Mouse (Mus musculus): ENCODE results near the gene Tgfbr2. TPM values are rescaled to one million over a fixed set of nuclear protein-coding genes. Genes with fewer than 3 reads are reported as not detected.
A peak's percentile ranks its signal among the peaks of the same experiment; 100 is the strongest.

Tgfbr2 gene
- polyA plus RNA-seq, 1 experiment from 2014 or later: 49.7 TPM

DNA sequence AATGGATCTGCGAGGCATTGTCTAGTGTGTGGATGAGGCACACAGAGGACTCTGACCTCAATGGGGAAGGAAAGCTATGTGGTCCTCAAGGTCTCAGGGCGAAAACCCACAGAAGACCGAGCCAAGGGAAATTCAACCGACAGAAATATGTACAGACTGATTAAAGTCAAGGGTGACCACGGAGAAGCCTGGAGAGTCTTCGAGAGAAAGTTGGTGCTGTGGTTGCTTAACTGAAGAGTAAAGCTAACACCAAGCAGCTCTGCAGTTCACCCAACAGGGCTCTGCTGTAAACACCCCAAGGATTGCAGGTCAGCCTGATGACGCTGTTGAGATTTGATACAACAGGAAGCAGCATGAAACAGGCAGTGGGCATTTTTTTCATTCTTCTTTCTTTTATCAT is 14.3 kb downstream of the Tgfbr2 start:
- Histone ChIP-seq H3K27ac (replicated peaks; ENCODE audit: low read depth, low read length) (no peak overlapping the region), H3K27me3 (replicated peaks; ENCODE audit: control insufficient read depth, insufficient read depth, low read length) (no peaks in the 10 kb centered on the region), H3K4me2 (ENCODE audit: low read depth, low read length) (no peak overlapping the region), H3K36me3 (ENCODE audit: control insufficient read depth, insufficient read depth, low read length) (peaks cover 31% of the 10 kb centered on the region), H3K9ac (ENCODE audit: low read depth, low read length) (no peak overlapping the region), H3K4me1 (ENCODE audit: control insufficient read depth, insufficient read depth, low read length) (peaks cover 8% of the 10 kb centered on the region), H3K4me3 (ENCODE audit: low read depth, low read length) (no peak overlapping the region), H3K9me3 (ENCODE audit: control insufficient read depth, low read length) (peaks cover 9% of the 10 kb centered on the region; the same call in 1 of the 2 replicates)
- DNase-seq (ENCODE audit: low spot score): peak; percentile 33
- no peak for ATAC-seq (ENCODE audit: low read depth)
- WGBS: 76% methylated on average over 7 of the region's 7 CpGs

GRCm38 (mm10) chr9:116160067-116160466 is 15.1 kb downstream of the Tgfbr2 start:
- H3K27ac ChIP-seq (replicated peaks; ENCODE audit: low read depth, low read length): no peak overlapping the region
- peaks cover 35% of the 10 kb centered on the region for H3K36me3 ChIP-seq (ENCODE audit: control insufficient read depth, insufficient read depth, low read length)
- DNase-seq (ENCODE audit: low spot score): no peak
- H3K4me3 ChIP-seq (ENCODE audit: low read depth, low read length): no peak overlapping the region
- 84% methylated on average over 3 of the region's 3 CpGs for WGBS
- H3K4me2 ChIP-seq (ENCODE audit: low read depth, low read length): no peak overlapping the region
- no peaks in the 10 kb centered on the region for H3K27me3 ChIP-seq (replicated peaks; ENCODE audit: control insufficient read depth, insufficient read depth, low read length)
- peaks cover 14% of the 10 kb centered on the region; the same call in 1 of the 2 replicates for H3K9me3 ChIP-seq (ENCODE audit: control insufficient read depth, low read length)
- ATAC-seq (ENCODE audit: low read depth): no peak
- H3K4me1 ChIP-seq (ENCODE audit: control insufficient read depth, insufficient read depth, low read length): peaks cover 6% of the 10 kb centered on the region
- H3K9ac ChIP-seq (ENCODE audit: low read depth, low read length): no peak overlapping the region

DNA sequence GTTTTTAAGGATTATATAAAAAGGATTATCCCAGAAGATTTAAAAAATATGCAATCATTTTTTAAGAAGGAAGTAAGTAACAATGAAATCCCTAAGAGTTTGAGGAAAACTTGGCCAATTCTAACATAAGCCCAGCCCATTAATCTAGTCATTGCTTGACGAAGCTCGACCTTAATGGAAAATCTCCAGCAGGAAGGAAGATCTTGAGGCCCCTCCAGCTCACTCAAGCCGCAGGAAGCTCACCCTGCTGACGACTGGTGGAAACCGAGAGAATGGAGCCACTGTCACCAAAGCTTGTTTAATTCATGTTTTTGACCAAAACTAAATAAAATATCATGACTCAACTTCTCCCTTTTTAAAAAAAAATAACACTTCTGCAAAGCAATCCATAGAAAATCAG is 18.7 kb downstream of the Tgfbr2 start:
- H3K4me3 ChIP-seq (ENCODE audit: low read depth, low read length): no peak overlapping the region
- H3K9me3 ChIP-seq (ENCODE audit: control insufficient read depth, low read length): 0 out of 2 replicates have a peak, but pooled peaks cover 5% of the 10 kb centered on the region
- DNase-seq (ENCODE audit: low spot score) (no peak), ATAC-seq (ENCODE audit: low read depth) (no peak)
- H3K27ac ChIP-seq (replicated peaks; ENCODE audit: low read depth, low read length): no peak overlapping the region
- peaks cover 35% of the 10 kb centered on the region for H3K36me3 ChIP-seq (ENCODE audit: control insufficient read depth, insufficient read depth, low read length)
- H3K9ac ChIP-seq (ENCODE audit: low read depth, low read length): no peak overlapping the region
- 84% methylated on average over 5 of the region's 5 CpGs for WGBS
- peaks cover 23% of the 10 kb centered on the region for H3K4me1 ChIP-seq (ENCODE audit: control insufficient read depth, insufficient read depth, low read length)
- no peak overlapping the region for H3K4me2 ChIP-seq (ENCODE audit: low read depth, low read length)
- no peaks in the 10 kb centered on the region for H3K27me3 ChIP-seq (replicated peaks; ENCODE audit: control insufficient read depth, insufficient read depth, low read length)

GRCm38 (mm10) chr9:116152878-116153277 is 22.3 kb downstream of the Tgfbr2 start:
- ATAC-seq (ENCODE audit: low read depth) (0 out of 2 replicates have a peak, but pooled peaks have one; percentile 35), DNase-seq (ENCODE audit: low spot score) (peak; percentile 63)
- Histone ChIP-seq H3K4me1 (ENCODE audit: control insufficient read depth, insufficient read depth, low read length) (peaks cover 27% of the 10 kb centered on the region), H3K36me3 (ENCODE audit: control insufficient read depth, insufficient read depth, low read length) (peaks cover 36% of the 10 kb centered on the region), H3K27ac (replicated peaks; ENCODE audit: low read depth, low read length) (peak overlapping the region; percentile 58), H3K4me3 (ENCODE audit: low read depth, low read length) (no peak overlapping the region), H3K9ac (ENCODE audit: low read depth, low read length) (no peak overlapping the region), H3K9me3 (ENCODE audit: control insufficient read depth, low read length) (0 out of 2 replicates have a peak, but pooled peaks cover 5% of the 10 kb centered on the region), H3K27me3 (replicated peaks; ENCODE audit: control insufficient read depth, insufficient read depth, low read length) (no peaks in the 10 kb centered on the region), H3K4me2 (ENCODE audit: low read depth, low read length) (no peak overlapping the region)
- WGBS: 62% methylated on average over 4 of the region's 4 CpGs

DNA sequence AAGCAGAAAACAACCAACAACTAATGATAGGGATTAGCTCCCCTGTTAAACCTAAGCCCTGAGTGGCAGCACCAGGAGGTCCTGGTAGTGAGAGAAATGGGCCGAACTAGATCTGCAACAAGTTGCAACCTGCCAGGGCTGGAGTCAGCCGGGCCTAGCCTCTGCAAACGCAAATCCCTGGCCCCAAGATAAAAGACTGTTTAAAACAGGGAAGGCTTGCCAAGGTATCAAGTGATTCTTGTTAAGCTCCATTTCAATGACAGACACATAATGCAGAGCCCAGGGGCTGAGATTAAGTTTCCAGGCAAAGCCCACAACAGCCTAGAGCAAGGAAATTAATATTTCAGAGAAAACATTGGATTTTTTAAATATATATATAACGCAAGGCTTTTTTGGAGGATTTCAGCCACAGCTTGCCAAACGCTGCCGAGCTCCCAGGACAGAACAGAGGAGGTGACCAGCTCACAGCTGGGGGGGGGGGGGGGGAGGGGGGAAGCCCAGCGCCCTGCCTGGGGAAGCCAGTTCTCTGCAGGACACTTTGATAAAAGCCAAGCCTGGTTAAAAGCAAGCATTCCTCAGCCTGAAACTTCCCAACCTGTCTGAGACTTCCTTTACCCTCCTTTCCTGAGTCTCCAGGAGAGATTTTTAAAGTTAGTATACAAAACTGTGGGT is 24.3 kb downstream of the Tgfbr2 start:
- H3K9me3 ChIP-seq (ENCODE audit: control insufficient read depth, low read length): 0 out of 2 replicates have a peak, but pooled peaks cover 5% of the 10 kb centered on the region
- peak; percentile 95 for DNase-seq (ENCODE audit: low spot score)
- no peak overlapping the region for H3K4me3 ChIP-seq (ENCODE audit: low read depth, low read length)
- H3K36me3 ChIP-seq (ENCODE audit: control insufficient read depth, insufficient read depth, low read length): peaks cover 22% of the 10 kb centered on the region
- H3K9ac ChIP-seq (ENCODE audit: low read depth, low read length): no peak overlapping the region
- H3K27ac ChIP-seq (replicated peaks; ENCODE audit: low read depth, low read length): peak overlapping the region; percentile 65
- ATAC-seq (ENCODE audit: low read depth): peak; percentile 85
- WGBS: 15% methylated on average over 5 of the region's 7 CpGs
- peaks cover 30% of the 10 kb centered on the region for H3K4me1 ChIP-seq (ENCODE audit: control insufficient read depth, insufficient read depth, low read length)
- H3K4me2 ChIP-seq (ENCODE audit: low read depth, low read length): no peak overlapping the region
- H3K27me3 ChIP-seq (replicated peaks; ENCODE audit: control insufficient read depth, insufficient read depth, low read length): no peaks in the 10 kb centered on the region

- peaks cover 35% of the 10 kb centered on the region for H3K4me1 ChIP-seq (ENCODE audit: control insufficient read depth, insufficient read depth, low read length)
- DNase-seq (ENCODE audit: low spot score): no peak
Measured at GRCm38 (mm10) chr9:116148809-116149208, 26.4 kb downstream of the Tgfbr2 start.

DNA sequence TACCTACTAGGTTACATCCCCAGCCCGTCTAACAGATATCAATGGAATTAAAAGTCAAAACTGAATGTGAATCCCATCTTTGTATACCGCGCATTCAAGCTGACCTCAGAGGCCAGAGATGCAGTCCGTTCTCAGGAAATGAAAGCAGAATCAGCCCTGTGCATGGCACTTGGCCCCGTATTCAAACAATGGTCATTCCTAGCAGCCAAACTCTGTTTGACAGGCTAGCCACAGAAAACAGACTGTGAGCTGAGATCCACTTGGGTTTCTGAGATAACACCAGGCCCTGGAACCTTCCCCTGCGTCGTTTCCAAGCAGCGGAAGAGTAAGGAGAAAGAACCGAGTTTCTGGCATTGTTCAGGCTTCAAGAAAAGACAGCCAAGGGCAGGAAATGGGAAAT is 28.9 kb downstream of the Tgfbr2 start:
- no peak overlapping the region for H3K4me2 ChIP-seq (ENCODE audit: low read depth, low read length)
- H3K9me3 ChIP-seq (ENCODE audit: control insufficient read depth, low read length): no peaks in the 10 kb centered on the region
- ATAC-seq (ENCODE audit: low read depth) (no peak), DNase-seq (ENCODE audit: low spot score) (no peak)
- H3K27me3 ChIP-seq (replicated peaks; ENCODE audit: control insufficient read depth, insufficient read depth, low read length): no peaks in the 10 kb centered on the region
- H3K36me3 ChIP-seq (ENCODE audit: control insufficient read depth, insufficient read depth, low read length): 0 out of 2 replicates have a peak, but pooled peaks cover 3% of the 10 kb centered on the region
- no peak overlapping the region for H3K4me3 ChIP-seq (ENCODE audit: low read depth, low read length)
- peaks cover 14% of the 10 kb centered on the region for H3K4me1 ChIP-seq (ENCODE audit: control insufficient read depth, insufficient read depth, low read length)
- 58% methylated on average over 9 of the region's 9 CpGs for WGBS
- 0 out of 2 replicates have a peak overlapping the region, but pooled peaks have one; percentile 3 for H3K9ac ChIP-seq (ENCODE audit: low read depth, low read length)
- H3K27ac ChIP-seq (replicated peaks; ENCODE audit: low read depth, low read length): peak overlapping the region; percentile 54; the same call in 1 of the 2 replicates

More at GRCm38 (mm10) chr9:116148809-116149208, 26.4 kb downstream of the Tgfbr2 start:
- Histone ChIP-seq H3K4me3 (ENCODE audit: low read depth, low read length) (no peak overlapping the region), H3K27me3 (replicated peaks; ENCODE audit: control insufficient read depth, insufficient read depth, low read length) (no peaks in the 10 kb centered on the region), H3K27ac (replicated peaks; ENCODE audit: low read depth, low read length) (no peak overlapping the region), H3K36me3 (ENCODE audit: control insufficient read depth, insufficient read depth, low read length) (peaks cover 3% of the 10 kb centered on the region; the same call in 1 of the 2 replicates), H3K4me2 (ENCODE audit: low read depth, low read length) (no peak overlapping the region), H3K9me3 (ENCODE audit: control insufficient read depth, low read length) (no peaks in the 10 kb centered on the region), H3K9ac (ENCODE audit: low read depth, low read length) (no peak overlapping the region)
- WGBS: 89% methylated on average over 7 of the region's 7 CpGs
- ATAC-seq (ENCODE audit: low read depth): no peak

DNA sequence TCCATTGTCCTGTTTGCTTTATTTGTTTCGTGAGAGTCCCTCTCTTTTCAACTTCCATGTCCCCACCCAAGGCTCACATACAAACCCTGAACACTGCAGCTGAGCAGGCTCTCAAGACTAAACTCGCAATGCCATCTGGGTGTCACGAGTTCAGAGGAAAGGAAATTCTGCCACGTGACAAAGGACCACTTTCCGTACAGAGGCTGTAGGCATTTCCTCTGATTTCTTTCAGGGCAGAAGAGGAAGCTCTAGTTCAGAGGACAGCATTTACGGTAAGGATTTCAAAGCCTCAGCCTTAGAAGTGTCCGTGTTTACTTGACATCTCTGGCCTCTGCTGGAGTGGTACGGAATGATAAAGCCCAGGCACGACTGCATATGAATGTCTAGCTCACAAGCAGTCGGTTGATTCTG is 29.9 kb downstream of the Tgfbr2 start:
- H3K9ac ChIP-seq (ENCODE audit: low read depth, low read length): no peak overlapping the region
- 37% methylated on average over 10 of the region's 10 CpGs for WGBS
- no peak for ATAC-seq (ENCODE audit: low read depth)

More for the DNA sequence above, 29.9 kb downstream of the Tgfbr2 start:
- H3K27me3 ChIP-seq (replicated peaks; ENCODE audit: control insufficient read depth, insufficient read depth, low read length): no peaks in the 10 kb centered on the region
- peaks cover 11% of the 10 kb centered on the region; the same call in 1 of the 2 replicates for H3K4me1 ChIP-seq (ENCODE audit: control insufficient read depth, insufficient read depth, low read length)
- no peaks in the 10 kb centered on the region for H3K9me3 ChIP-seq (ENCODE audit: control insufficient read depth, low read length)
- H3K4me2 ChIP-seq (ENCODE audit: low read depth, low read length): no peak overlapping the region
- H3K27ac ChIP-seq (replicated peaks; ENCODE audit: low read depth, low read length): 0 out of 2 replicates have a peak overlapping the region, but pooled peaks have one; percentile 7
- no peak overlapping the region for H3K4me3 ChIP-seq (ENCODE audit: low read depth, low read length)
- peaks cover 9% of the 10 kb centered on the region; the same call in 1 of the 2 replicates for H3K36me3 ChIP-seq (ENCODE audit: control insufficient read depth, insufficient read depth, low read length)
- peak; percentile 56 for DNase-seq (ENCODE audit: low spot score)

All from embryonic facial prominence, embryonic 14.5 days (tissue).